Mouse (Mus musculus): Measurements from ENCODE around the gene Smtnl1.

The Smtnl1 gene

GRCm38 (mm10) chr2:84822552-84822951 lies at the start of gene Smtnl1:
Smtnl1 (minus strand) TSS chr2:84822652.
- DNase-seq (ENCODE audit: low read depth in 2 of 2, low spot score in 2 of 2), result no peak

GRCm38 (mm10) chr2:84870623-84871160 lies 48.2 kb upstream of the Smtnl1 start:
- DNase-seq (ENCODE audit: low read depth in 2 of 2, low spot score in 2 of 2), result no peak

- no peak for DNase-seq (ENCODE audit: low read depth in 2 of 2, low spot score in 2 of 2)
Measured at GRCm38 (mm10) chr2:84868977-84869376, 46.5 kb upstream of the Smtnl1 start.

GRCm38 (mm10) chr2:84868521-84868943 lies 46.1 kb upstream of the Smtnl1 start:
- peak; percentile 30 to 48 for DNase-seq (ENCODE audit: low read depth in 2 of 2, low spot score in 2 of 2)

GRCm38 (mm10) chr2:84865616-84866571 lies 43.4 kb upstream of the Smtnl1 start:
- peak; percentile 34 to 41 for DNase-seq (ENCODE audit: low read depth in 2 of 2, low spot score in 2 of 2)

- no peak for DNase-seq (ENCODE audit: low read depth in 2 of 2, low spot score in 2 of 2)
Measured at GRCm38 (mm10) chr2:84862231-84862630, 39.8 kb upstream of the Smtnl1 start.

- no peak for DNase-seq (ENCODE audit: low read depth in 2 of 2, low spot score in 2 of 2)
Measured at GRCm38 (mm10) chr2:84861430-84861829, 39.0 kb upstream of the Smtnl1 start.

GRCm38 (mm10) chr2:84859991-84860780 lies 37.7 kb upstream of the Smtnl1 start:
- DNase-seq (ENCODE audit: low read depth in 2 of 2, low spot score in 2 of 2), result no peak

- no peak for DNase-seq (ENCODE audit: low read depth in 2 of 2, low spot score in 2 of 2)
Measured at GRCm38 (mm10) chr2:84858551-84858950, 36.1 kb upstream of the Smtnl1 start.

- no peak for DNase-seq (ENCODE audit: low read depth in 2 of 2, low spot score in 2 of 2)
Measured at GRCm38 (mm10) chr2:84855732-84856131, 33.3 kb upstream of the Smtnl1 start.

GRCm38 (mm10) chr2:84851130-84852040 lies 28.9 kb upstream of the Smtnl1 start:
- DNase-seq (ENCODE audit: low read depth in 2 of 2, low spot score in 2 of 2), result no peak

GRCm38 (mm10) chr2:84850407-84851129 lies 28.1 kb upstream of the Smtnl1 start:
- no peak for DNase-seq (ENCODE audit: low read depth in 2 of 2, low spot score in 2 of 2)

GRCm38 (mm10) chr2:84845226-84845625 lies 22.8 kb upstream of the Smtnl1 start:
- no peak for DNase-seq (ENCODE audit: low read depth in 2 of 2, low spot score in 2 of 2)

- no peak for DNase-seq (ENCODE audit: low read depth in 2 of 2, low spot score in 2 of 2)
Measured at GRCm38 (mm10) chr2:84843654-84844053, 21.2 kb upstream of the Smtnl1 start.

GRCm38 (mm10) chr2:84841905-84842304 lies 19.5 kb upstream of the Smtnl1 start:
- DNase-seq (ENCODE audit: low read depth in 2 of 2, low spot score in 2 of 2), result no peak

GRCm38 (mm10) chr2:84840748-84841563 lies 18.5 kb upstream of the Smtnl1 start:
- no peak for DNase-seq (ENCODE audit: low read depth in 2 of 2, low spot score in 2 of 2)

GRCm38 (mm10) chr2:84840016-84840747 lies 17.7 kb upstream of the Smtnl1 start:
- peak; percentile 18 to 27 for DNase-seq (ENCODE audit: low read depth in 2 of 2, low spot score in 2 of 2)
